Mouse (Mus musculus): ENCODE results near the gene Gdpd3. TPM values are rescaled to one million over a fixed set of nuclear protein-coding genes. Genes with fewer than 3 reads are reported as not detected.
"Not testable (repeated sequence)": the region's sequence is repeated elsewhere in the genome, so short reads cannot be mapped to it uniquely, and the experiment has no call there.

Gene Gdpd3
- polyA plus RNA-seq, 1 experiment from 2014 or later: 2.6 TPM

- H3K27ac ChIP-seq: no peak overlapping the region
- H3K36me3 ChIP-seq (ENCODE audit: inconsistent target): 0 out of 2 replicates have a peak, but pooled peaks cover 10% of the 10 kb centered on the region
- H3K79me2 ChIP-seq (ENCODE audit: inconsistent target): peaks cover 10% of the 10 kb centered on the region; the same call in 1 of the 2 replicates
- 70% methylated on average over 2 of the region's 2 CpGs for WGBS (ENCODE audit: missing documents)
- H3K4me3 ChIP-seq (ENCODE audit: inconsistent target): no peak overlapping the region
Observed at GRCm38 (mm10) chr7:126774463-126774862, 8.3 kb downstream of the Gdpd3 start.

- no peak overlapping the region for H3K4me3 ChIP-seq (ENCODE audit: inconsistent target)
- no peak overlapping the region for H3K27ac ChIP-seq
Observed at GRCm38 (mm10) chr7:126775185-126775977, 9.2 kb downstream of the Gdpd3 start.

GRCm38 (mm10) chr7:126775978-126776234 is 9.8 kb downstream of the Gdpd3 start:
- Histone ChIP-seq H3K79me2 (ENCODE audit: inconsistent target) (peaks cover 10% of the 10 kb centered on the region; the same call in 1 of the 2 replicates), H3K27ac (no peak overlapping the region), H3K36me3 (ENCODE audit: inconsistent target) (0 out of 2 replicates have a peak, but pooled peaks cover 10% of the 10 kb centered on the region), H3K4me3 (ENCODE audit: inconsistent target) (no peak overlapping the region)
- WGBS (ENCODE audit: missing documents): 97% methylated on average over 3 of the region's 3 CpGs

More at GRCm38 (mm10) chr7:126775185-126775977, 9.2 kb downstream of the Gdpd3 start:
- WGBS (ENCODE audit: missing documents): 65% methylated on average over 10 of the region's 10 CpGs
- Histone ChIP-seq H3K79me2 (ENCODE audit: inconsistent target) (peaks cover 10% of the 10 kb centered on the region; the same call in 1 of the 2 replicates), H3K36me3 (ENCODE audit: inconsistent target) (0 out of 2 replicates have a peak, but pooled peaks cover 10% of the 10 kb centered on the region)

DNA sequence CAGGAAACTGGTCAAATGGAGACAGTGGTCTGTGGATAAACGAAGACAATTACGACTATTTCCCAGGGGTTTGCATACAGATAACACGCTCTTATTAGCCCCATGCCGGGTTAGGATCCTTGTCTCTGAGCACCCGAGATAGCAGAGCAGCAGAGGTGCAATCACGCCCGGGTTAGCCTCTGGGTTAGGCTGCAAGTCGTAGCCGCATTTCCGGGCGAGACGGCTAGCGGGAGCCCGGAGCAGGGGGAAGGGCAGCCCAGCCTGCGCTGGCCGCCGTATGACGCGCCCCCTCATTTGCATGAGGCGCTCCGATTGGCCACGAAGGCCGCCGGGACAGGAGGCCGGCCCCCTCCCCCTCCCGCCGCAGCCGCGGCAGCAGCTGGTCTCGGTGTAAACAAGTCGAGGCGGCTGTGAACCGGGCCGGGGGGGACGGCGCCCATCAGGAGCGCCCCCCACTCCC is 10.5 kb downstream of the Gdpd3 start, which contains the start of gene Ypel3:
Ypel3 (plus strand) TSS at position 358 of the 460 bp plus-strand sequence.
- under 1% methylated on average over 37 of the region's 37 CpGs for WGBS (ENCODE audit: missing documents)
- Histone ChIP-seq H3K4me3 (ENCODE audit: inconsistent target) (peak within 1 kb of the TSS; percentile 56), H3K79me2 (ENCODE audit: inconsistent target) (peaks cover 10% of the 10 kb centered on the region; the same call in 1 of the 2 replicates), H3K36me3 (ENCODE audit: inconsistent target) (0 out of 2 replicates have a peak, but pooled peaks cover 10% of the 10 kb centered on the region), H3K27ac (peak within 1 kb of the TSS; percentile 52)

DNA sequence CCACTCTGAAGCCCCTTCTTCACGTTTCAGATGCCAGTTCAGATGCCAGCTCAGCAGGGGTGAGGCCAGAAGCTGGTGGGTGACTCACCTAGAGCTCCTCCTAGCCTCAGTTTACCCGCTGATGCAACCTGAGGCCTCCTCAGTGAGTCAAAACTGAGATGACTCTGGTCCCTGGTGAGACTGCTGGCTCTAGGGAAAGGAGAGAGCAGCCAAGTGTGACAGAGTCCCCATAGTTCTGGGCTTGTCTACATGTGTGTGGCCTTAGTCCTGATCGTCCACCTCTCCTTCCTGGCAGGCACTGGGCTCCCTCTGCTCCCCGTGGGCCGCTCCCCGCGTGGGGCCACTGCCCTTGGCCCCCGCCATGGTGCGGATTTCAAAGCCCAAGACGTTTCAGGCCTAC is 11.3 kb downstream of the Gdpd3 start:
- whole genome bisulfite sequencing (ENCODE audit: missing documents): 59% methylated on average over 10 of the region's 10 CpGs
- peak overlapping the region; percentile 43 for H3K27ac ChIP-seq
- H3K36me3 ChIP-seq (ENCODE audit: inconsistent target): 0 out of 2 replicates have a peak, but pooled peaks cover 10% of the 10 kb centered on the region

DNA sequence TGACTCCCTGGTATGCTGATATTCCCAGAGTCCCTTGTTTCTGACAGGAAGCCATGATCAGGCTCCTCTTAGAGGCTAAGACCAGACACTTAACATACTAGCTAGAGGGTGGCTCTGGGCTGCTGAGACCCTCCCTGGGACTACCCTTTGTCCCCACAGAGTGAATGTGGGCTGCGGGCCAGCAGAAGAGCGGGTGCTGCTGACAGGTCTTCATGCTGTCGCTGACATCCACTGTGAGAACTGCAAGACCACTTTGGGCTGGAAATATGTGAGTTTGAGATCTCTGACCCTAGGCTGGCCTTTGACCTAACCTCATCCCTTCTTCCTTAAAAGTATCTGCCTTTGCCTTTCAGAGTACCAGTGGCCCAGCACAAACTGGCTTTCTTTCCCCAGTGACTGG is 12.0 kb downstream of the Gdpd3 start:
- H3K36me3 ChIP-seq (ENCODE audit: inconsistent target): 0 out of 2 replicates have a peak, but pooled peaks cover 10% of the 10 kb centered on the region
- 97% methylated on average over 3 of the region's 3 CpGs for WGBS (ENCODE audit: missing documents)
- no peak overlapping the region for H3K27ac ChIP-seq
- no peak overlapping the region for H3K4me3 ChIP-seq (ENCODE audit: inconsistent target)
- H3K79me2 ChIP-seq (ENCODE audit: inconsistent target): peaks cover 10% of the 10 kb centered on the region; the same call in 1 of the 2 replicates

More for the DNA sequence above, 11.3 kb downstream of the Gdpd3 start:
- peak overlapping the region; percentile 56 for H3K4me3 ChIP-seq (ENCODE audit: inconsistent target)
- peaks cover 10% of the 10 kb centered on the region; the same call in 1 of the 2 replicates for H3K79me2 ChIP-seq (ENCODE audit: inconsistent target)

DNA sequence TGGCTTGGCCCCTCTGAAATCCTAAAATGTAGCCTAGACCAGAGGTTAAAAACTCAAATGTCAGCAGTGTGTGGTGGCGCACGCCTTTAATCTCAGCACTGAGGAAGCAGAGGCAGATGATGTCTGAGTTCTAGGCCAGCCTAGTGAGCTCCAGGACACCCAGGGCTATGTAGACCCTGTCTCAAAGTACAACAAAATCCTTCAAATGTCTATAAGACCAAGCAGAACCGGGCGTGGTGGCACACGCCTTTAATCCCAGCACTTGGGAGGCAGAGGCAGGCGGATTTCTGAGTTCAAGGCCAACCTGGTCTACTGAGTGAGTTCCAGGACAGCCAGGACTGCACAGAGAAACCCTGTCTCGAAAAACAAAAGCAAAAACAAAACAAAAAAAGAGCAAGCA is 13.0 kb downstream of the Gdpd3 start:
- 95% methylated on average over 7 of the region's 7 CpGs for WGBS (ENCODE audit: missing documents)
- H3K79me2 ChIP-seq (ENCODE audit: inconsistent target); H3K4me3 ChIP-seq (ENCODE audit: inconsistent target); H3K27ac ChIP-seq; H3K36me3 ChIP-seq (ENCODE audit: inconsistent target): not testable (repeated sequence)

DNA sequence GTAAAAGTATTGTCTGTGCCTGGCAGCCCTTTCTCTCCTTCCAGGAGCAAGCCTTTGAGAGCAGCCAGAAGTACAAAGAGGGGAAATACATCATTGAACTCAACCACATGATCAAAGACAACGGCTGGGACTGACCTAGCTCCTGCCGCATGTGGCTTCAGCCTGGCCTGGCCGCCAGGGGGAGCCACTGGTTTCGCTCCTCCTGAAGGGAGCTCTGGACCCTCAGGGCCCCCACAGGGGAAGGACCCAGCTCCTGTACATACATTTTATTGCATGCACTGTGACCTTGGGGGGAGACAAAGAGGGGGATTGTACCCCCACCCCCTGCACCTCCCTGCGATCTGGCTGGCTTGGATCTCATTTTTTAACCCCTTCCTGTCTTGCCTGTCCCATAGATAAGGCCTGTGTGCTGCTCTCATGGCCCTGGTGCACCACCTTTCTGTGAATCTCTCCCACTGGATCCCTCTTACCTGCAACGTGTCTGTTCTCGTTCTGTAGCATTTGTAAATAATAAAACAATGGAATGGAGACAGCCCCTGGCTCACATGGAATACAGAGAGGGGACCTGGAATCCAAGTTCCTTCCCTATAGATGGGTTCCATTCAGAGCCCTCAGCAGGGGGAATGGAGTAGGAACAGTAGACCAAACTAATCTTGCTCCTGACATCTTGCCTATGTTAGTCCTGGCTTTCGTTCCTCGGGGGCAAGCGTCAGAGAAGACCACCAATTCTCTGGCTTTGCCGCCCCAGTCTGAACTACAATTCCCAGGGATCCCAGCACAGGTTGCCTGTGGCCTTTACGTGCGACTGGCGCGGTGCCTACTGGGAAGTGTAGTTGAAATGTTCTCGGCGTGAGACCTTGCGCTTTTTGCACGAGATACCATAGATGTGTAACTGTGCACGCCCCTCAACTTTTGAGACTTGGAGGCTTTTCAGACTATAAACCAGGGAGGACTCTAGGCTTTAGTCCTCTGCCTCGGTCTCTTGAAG is 14.1 kb downstream of the Gdpd3 start:
- WGBS (ENCODE audit: missing documents): 6% methylated on average over 21 of the region's 21 CpGs
- peaks cover 10% of the 10 kb centered on the region; the same call in 1 of the 2 replicates for H3K79me2 ChIP-seq (ENCODE audit: inconsistent target)
- peaks cover 20% of the 10 kb centered on the region for H3K36me3 ChIP-seq (ENCODE audit: inconsistent target)
- H3K4me3 ChIP-seq (ENCODE audit: inconsistent target): no peak overlapping the region
- H3K27ac ChIP-seq: peak overlapping the region; percentile 1; the same call in 1 of the 2 replicates

GRCm38 (mm10) chr7:126780971-126781635 is 15.0 kb downstream of the Gdpd3 start, which contains the start of gene Tbx6:
Gene Tbx6 (plus strand): TSS chr7:126781483.
- peaks cover 28% of the 10 kb centered on the region for H3K36me3 ChIP-seq (ENCODE audit: inconsistent target)
- H3K79me2 ChIP-seq (ENCODE audit: inconsistent target): peaks cover 10% of the 10 kb centered on the region; the same call in 1 of the 2 replicates
- no peak within 1 kb of the TSS for H3K4me3 ChIP-seq (ENCODE audit: inconsistent target)
- H3K27ac ChIP-seq: no peak within 1 kb of the TSS
- 40% methylated on average over 22 of the region's 22 CpGs for WGBS (ENCODE audit: missing documents)

DNA sequence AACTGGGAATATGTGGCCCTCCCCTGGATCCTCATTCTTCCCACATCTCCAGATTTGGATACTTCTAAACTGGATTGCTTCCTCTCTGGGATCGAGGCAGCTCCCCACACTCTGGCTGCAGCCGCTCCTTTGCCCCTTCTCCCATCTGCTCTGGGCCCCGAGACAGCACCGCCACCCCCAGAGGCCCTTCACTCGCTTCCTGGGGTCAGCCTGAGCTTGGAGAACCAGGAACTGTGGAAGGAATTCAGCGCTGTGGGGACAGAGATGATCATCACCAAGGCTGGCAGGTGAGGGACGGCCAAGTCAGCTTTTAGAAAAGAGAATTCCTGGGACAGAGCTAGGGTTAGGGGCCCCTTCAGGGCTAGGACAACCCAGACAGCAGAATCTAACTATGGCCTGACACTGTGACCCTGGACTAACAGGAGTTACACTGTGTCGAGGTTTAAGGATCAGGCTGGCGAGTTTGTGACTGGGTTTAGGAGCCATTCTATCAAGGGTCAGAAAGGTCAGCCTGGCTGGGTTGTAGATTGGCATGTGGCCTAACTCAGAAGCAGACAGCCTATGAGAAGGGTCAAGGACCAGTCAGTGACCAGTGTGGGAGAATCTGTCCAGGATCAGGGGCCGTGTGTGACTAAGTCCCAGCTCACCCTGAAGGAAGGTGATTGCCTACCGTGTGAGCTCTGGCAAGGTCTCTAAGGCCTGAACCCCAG is 15.7 kb downstream of the Gdpd3 start:
- no peak overlapping the region for H3K27ac ChIP-seq
- peaks cover 35% of the 10 kb centered on the region for H3K36me3 ChIP-seq (ENCODE audit: inconsistent target)
- 88% methylated on average over 11 of the region's 11 CpGs for WGBS (ENCODE audit: missing documents)
- H3K79me2 ChIP-seq (ENCODE audit: inconsistent target): peaks cover 10% of the 10 kb centered on the region; the same call in 1 of the 2 replicates
- no peak overlapping the region for H3K4me3 ChIP-seq (ENCODE audit: inconsistent target)

- peaks cover 44% of the 10 kb centered on the region for H3K36me3 ChIP-seq (ENCODE audit: inconsistent target)
Observed at GRCm38 (mm10) chr7:126782693-126783092, 16.6 kb downstream of the Gdpd3 start.

GRCm38 (mm10) chr7:126784469-126784868 is 18.3 kb downstream of the Gdpd3 start:
- WGBS (ENCODE audit: missing documents): 81% methylated on average over 6 of the region's 7 CpGs
- H3K36me3 ChIP-seq (ENCODE audit: inconsistent target): peaks cover 52% of the 10 kb centered on the region
- H3K4me3 ChIP-seq (ENCODE audit: inconsistent target): no peak overlapping the region
- H3K79me2 ChIP-seq (ENCODE audit: inconsistent target): peaks cover 13% of the 10 kb centered on the region
- no peak overlapping the region for H3K27ac ChIP-seq

More at GRCm38 (mm10) chr7:126782693-126783092, 16.6 kb downstream of the Gdpd3 start:
- Histone ChIP-seq H3K27ac (no peak overlapping the region), H3K4me3 (ENCODE audit: inconsistent target) (no peak overlapping the region), H3K79me2 (ENCODE audit: inconsistent target) (peaks cover 2% of the 10 kb centered on the region; the same call in 1 of the 2 replicates)
- WGBS (ENCODE audit: missing documents): 84% methylated on average over 12 of the region's 13 CpGs

GRCm38 (mm10) chr7:126785056-126785455 is 18.9 kb downstream of the Gdpd3 start:
- H3K27ac ChIP-seq: no peak overlapping the region
- peaks cover 58% of the 10 kb centered on the region for H3K36me3 ChIP-seq (ENCODE audit: inconsistent target)
- 95% methylated on average over 4 of the region's 4 CpGs for WGBS (ENCODE audit: missing documents)

More at GRCm38 (mm10) chr7:126785056-126785455, 18.9 kb downstream of the Gdpd3 start:
- Histone ChIP-seq H3K4me3 (ENCODE audit: inconsistent target) (no peak overlapping the region), H3K79me2 (ENCODE audit: inconsistent target) (peaks cover 19% of the 10 kb centered on the region)

All from macrophage (primary cell).